Mouse (Mus musculus) forebrain, postnatal 0 days (tissue): ENCODE measurements at regions not wholly inside any gene's neighbourhood (a gene's known extent, or its start where the extent isn't known, plus 50 kb on each side); places are given as distances from the start of the nearest gene placed in this dataset.

ENCODE experiments used
- ATAC-seq: fragments of 200-750 bp; cut with Nextera tagmentation; 2 replicates; pipeline ENCODE4 v1.8.0; 2017; ENCODE audit warnings: mild to moderate bottlenecking, moderate library complexity
- DNase-seq: peaks from one replicate; pipeline ENCODE4 v3.0.0-alpha.2; 2015
- H3K27ac ChIP-seq: fragments of 300-500 bp; sonication (generic); 2 replicates; pipeline ENCODE4 v1.5.1; 2014; ENCODE audit warnings: low read depth, mild to moderate bottlenecking, antibody characterized with exemption, low read length, moderate library complexity, mixed read lengths
- H3K27me3 ChIP-seq: fragments of 300-500 bp; sonication (generic); 2 replicates; pipeline ENCODE4 v1.6.1; 2014; ENCODE audit warnings: mild to moderate bottlenecking, low read length, mixed read lengths; ENCODE audit not compliant: insufficient read depth
- H3K36me3 ChIP-seq: fragments of 300-500 bp; sonication (generic); 2 replicates; pipeline ENCODE4 v1.6.1; 2014; ENCODE audit warnings: mild to moderate bottlenecking, moderate library complexity; ENCODE audit not compliant: insufficient read depth
- H3K4me1 ChIP-seq: fragments of 300-500 bp; sonication (generic); 2 replicates; pipeline ENCODE4 v1.6.1; 2014; ENCODE audit warnings: antibody characterized with exemption; ENCODE audit not compliant: insufficient read depth
- H3K4me2 ChIP-seq: fragments of 300-500 bp; sonication (generic); 2 replicates; pipeline ENCODE4 v1.6.1; 2014; ENCODE audit warnings: low read depth, mild to moderate bottlenecking, moderate library complexity
- H3K4me3 ChIP-seq: fragments of 300-500 bp; sonication (generic); 2 replicates; pipeline ENCODE4 v1.5.1; 2014; ENCODE audit warnings: low read depth, low read length, mixed read lengths
- H3K9ac ChIP-seq: fragments of 300-500 bp; sonication (generic); 2 replicates; pipeline ENCODE4 v1.6.1; 2014; ENCODE audit warnings: mild to moderate bottlenecking
- H3K9me3 ChIP-seq: fragments of 300-500 bp; sonication (generic); 2 replicates; pipeline ENCODE4 v1.6.1; 2016; ENCODE audit warnings: low read length
- CTCF ChIP-seq: sonication (generic); IDR thresholded peaks from 2 replicates; pipeline ENCODE4 v1.5.1; 2016; ENCODE audit warnings: antibody characterized with exemption, control low read depth, low read depth
- WGBS: fragments of 180-500 bp; shearing (Covaris S2); extraction: QIAGEN DNeasy Blood & Tissue Kit; methylation state at CpG from one replicate; pipeline ENCODE4 v1.1.7; 2014; 5-methylcytosine and 5-hydroxymethylcytosine counted together

GRCm38 (mm10) chr11:40596347-40596746, 98.7 kb downstream of the Mat2b start:
- DNase-seq (peak; percentile 67), ATAC-seq (0 out of 2 replicates have a peak, but pooled peaks have one; percentile 42)
- 33% methylated on average over 3 of the region's 3 CpGs for WGBS
- H3K27ac ChIP-seq: no peak overlapping the region
- H3K9ac ChIP-seq: no peak overlapping the region
- H3K36me3 ChIP-seq: no peaks in the 10 kb centered on the region
- no peak overlapping the region for H3K4me2 ChIP-seq
- H3K4me1 ChIP-seq: peaks cover 8% of the 10 kb centered on the region; the same call in 1 of the 2 replicates
- TF ChIP-seq CTCF: peak; percentile 63
- H3K27me3 ChIP-seq: no peaks in the 10 kb centered on the region
- H3K4me3 ChIP-seq: no peak overlapping the region
- H3K9me3 ChIP-seq: no peaks in the 10 kb centered on the region

- ATAC-seq (peak; percentile 56), DNase-seq (peak; percentile 70)
- WGBS: 53% methylated on average over 4 of the region's 4 CpGs
- H3K27me3 ChIP-seq: no peaks in the 10 kb centered on the region
- H3K9me3 ChIP-seq: no peaks in the 10 kb centered on the region
- H3K4me1 ChIP-seq: no peaks in the 10 kb centered on the region
- H3K36me3 ChIP-seq: no peaks in the 10 kb centered on the region
- no peak for TF ChIP-seq CTCF
- H3K4me2 ChIP-seq: no peak overlapping the region
- no peak overlapping the region for H3K4me3 ChIP-seq
- no peak overlapping the region for H3K27ac ChIP-seq
- H3K9ac ChIP-seq: no peak overlapping the region
Observed at GRCm38 (mm10) chr11:40592056-40592455, 102.9 kb downstream of the Mat2b start.

- no peak for DNase-seq
- Histone ChIP-seq H3K27ac (no peak overlapping the region), H3K9me3 (no peaks in the 10 kb centered on the region), H3K27me3 (no peaks in the 10 kb centered on the region), H3K4me1 (peaks cover 11% of the 10 kb centered on the region), H3K4me2 (no peak overlapping the region), H3K4me3 (no peak overlapping the region), H3K36me3 (no peaks in the 10 kb centered on the region), H3K9ac (no peak overlapping the region)
- no peak for TF ChIP-seq CTCF
- 6% methylated on average over 3 of the region's 3 CpGs for WGBS
- peak; percentile 32; the same call in 1 of the 2 replicates for ATAC-seq
Observed at GRCm38 (mm10) chr11:40573758-40574139, 121.3 kb downstream of the Mat2b start.

GRCm38 (mm10) chr11:40572953-40573757, 121.8 kb downstream of the Mat2b start:
- peak overlapping the region; percentile 59 for H3K27ac ChIP-seq
- H3K4me1 ChIP-seq: peaks cover 11% of the 10 kb centered on the region
- TF ChIP-seq CTCF: no peak
- WGBS: 9% methylated on average over 12 of the region's 12 CpGs
- H3K4me3 ChIP-seq: no peak overlapping the region
- H3K9me3 ChIP-seq: no peaks in the 10 kb centered on the region
- H3K27me3 ChIP-seq: no peaks in the 10 kb centered on the region
- no peak overlapping the region for H3K9ac ChIP-seq
- H3K36me3 ChIP-seq: no peaks in the 10 kb centered on the region
- peak overlapping the region; percentile 21; the same call in 1 of the 2 replicates for H3K4me2 ChIP-seq
- ATAC-seq (peak; percentile 84; the same call in 1 of the 2 replicates), DNase-seq (peak; percentile 46)

GRCm38 (mm10) chr11:40562866-40563265, 132.1 kb downstream of the Mat2b start:
- no peak for ATAC-seq
- Histone ChIP-seq H3K4me1 (no peaks in the 10 kb centered on the region), H3K9ac (no peak overlapping the region), H3K36me3 (no peaks in the 10 kb centered on the region), H3K27ac (no peak overlapping the region), H3K4me3 (no peak overlapping the region), H3K4me2 (no peak overlapping the region), H3K27me3 (no peaks in the 10 kb centered on the region), H3K9me3 (no peaks in the 10 kb centered on the region)
- no peak for DNase-seq
- 67% methylated on average over 6 of the region's 6 CpGs for WGBS
- TF ChIP-seq CTCF: no peak

GRCm38 (mm10) chr11:40561983-40562382, 133.0 kb downstream of the Mat2b start:
- no peaks in the 10 kb centered on the region for H3K36me3 ChIP-seq
- no peaks in the 10 kb centered on the region for H3K9me3 ChIP-seq
- no peak overlapping the region for H3K4me2 ChIP-seq
- no peaks in the 10 kb centered on the region for H3K4me1 ChIP-seq
- DNase-seq (no peak), ATAC-seq (no peak)
- no peak overlapping the region for H3K9ac ChIP-seq
- no peak for TF ChIP-seq CTCF
- WGBS: 84% methylated on average over 2 of the region's 2 CpGs
- no peaks in the 10 kb centered on the region for H3K27me3 ChIP-seq
- H3K27ac ChIP-seq: no peak overlapping the region
- H3K4me3 ChIP-seq: no peak overlapping the region

GRCm38 (mm10) chr11:40561400-40561799, 133.6 kb downstream of the Mat2b start:
- Histone ChIP-seq H3K9ac (no peak overlapping the region), H3K4me2 (no peak overlapping the region), H3K36me3 (no peaks in the 10 kb centered on the region), H3K27me3 (no peaks in the 10 kb centered on the region), H3K27ac (no peak overlapping the region), H3K9me3 (no peaks in the 10 kb centered on the region), H3K4me1 (no peaks in the 10 kb centered on the region), H3K4me3 (no peak overlapping the region)
- no peak for TF ChIP-seq CTCF
- DNase-seq: no peak
- WGBS: 97% methylated on average over 2 of the region's 2 CpGs
- ATAC-seq: no peak
